Mouse (Mus musculus): ENCODE results near the gene Slc22a3.

- TF ChIP-seq POLR2A (IDR thresholded peaks at IDR 0.05; ENCODE audit: extremely low read depth, insufficient read depth, low read length) = no peak
- no peak for TF ChIP-seq CTCF (IDR thresholded peaks at IDR 0.05; ENCODE audit: low read depth, low read length)
Observed at GRCm38 (mm10) chr17:12381579-12381978, 125.9 kb downstream of the Slc22a3 start.
